Mouse (Mus musculus) lung, adult 2 months (tissue): ENCODE data around the gene Nxpe2. TPM values are rescaled to one million over a fixed set of nuclear protein-coding genes. Genes with fewer than 3 reads are reported as not detected.
"Not testable (repeated sequence)": the region's sequence is repeated elsewhere in the genome, so short reads cannot be mapped to it uniquely, and the experiment has no call there.

ENCODE experiments used
- DNase-seq: peaks from one replicate; pipeline ENCODE4 v3.0.0; 2022
- H3K4me1 ChIP-seq: fragments of 200-500 bp; 2 replicates; pipeline ENCODE4 v1.6.1; 2011; ENCODE audit warnings: low read length; ENCODE audit not compliant: control insufficient read depth, insufficient read depth
- H3K4me3 ChIP-seq: fragments of 200-500 bp; replicated peaks from 2 replicates; pipeline ENCODE3; 2011; ENCODE audit warnings: low read depth, mild to moderate bottlenecking, control low read depth, low read length; ENCODE audit errors: extremely low read depth
- CTCF ChIP-seq: fragments of 200-500 bp; IDR thresholded peaks from 2 replicates; pipeline ENCODE4 v1.5.1; 2011; ENCODE audit warnings: mild to moderate bottlenecking, low read length, control low read depth; ENCODE audit not compliant: insufficient read depth
- POLR2A ChIP-seq: fragments of 200-500 bp; IDR thresholded peaks from 2 replicates; pipeline ENCODE4 v1.6.1; 2011; ENCODE audit warnings: low read depth, mild to moderate bottlenecking, control low read depth, low read length, borderline replicate concordance; ENCODE audit errors: extremely low read depth
- WGBS: fragments of 180-500 bp; shearing (Covaris S2); methylation state at CpG from one replicate; pipeline ENCODE4 v1.1.7; 2018; 5-methylcytosine and 5-hydroxymethylcytosine counted together
- polyA plus RNA-seq: library from polyadenylated mRNA; depleted of rRNA; stranded (reverse); fragments of >200 nt; gene quantifications from 2 replicates; pipeline ENCODE4 v1.2.3, GENCODE M21; 2012; rRNA removed

Nxpe2 gene
- polyA plus RNA-seq, 1 experiment = 3.1 TPM

- peaks cover 4% of the 10 kb centered on the region for H3K4me1 ChIP-seq
- peak overlapping the region; percentile 42 for H3K4me3 ChIP-seq
- DNase-seq = peak; percentile 9
- TF ChIP-seq POLR2A (no peak), CTCF (no peak)
- WGBS = 44% methylated on average over 3 of the region's 3 CpGs
Observed at GRCm38 (mm10) chr9:48314194-48314593, 39.1 kb downstream of the Nxpe2 start.

GRCm38 (mm10) chr9:48311241-48311640 lies 42.0 kb downstream of the Nxpe2 start:
- no peak overlapping the region for H3K4me3 ChIP-seq
- no peak for TF ChIP-seq CTCF
- WGBS = 86% methylated on average over 5 of the region's 5 CpGs
- H3K4me1 ChIP-seq = peaks cover 4% of the 10 kb centered on the region
- DNase-seq = no peak

- not testable (repeated sequence) for DNase-seq, H3K4me3 ChIP-seq, H3K4me1 ChIP-seq
- 41% methylated on average over 5 of the region's 5 CpGs for WGBS
Observed at GRCm38 (mm10) chr9:48303564-48303963, 49.7 kb downstream of the Nxpe2 start.

GRCm38 (mm10) chr9:48298983-48299382 lies 54.3 kb downstream of the Nxpe2 start:
- TF ChIP-seq CTCF (no peak), POLR2A (no peak)
- no peak for DNase-seq
- Histone ChIP-seq H3K4me1 (no peaks in the 10 kb centered on the region), H3K4me3 (no peak overlapping the region)
- WGBS = 89% methylated on average over 7 of the region's 7 CpGs

GRCm38 (mm10) chr9:48294754-48295153 lies 58.5 kb downstream of the Nxpe2 start:
- H3K4me3 ChIP-seq = no peak overlapping the region
- WGBS = 49% methylated on average over 2 of the region's 2 CpGs
- no peak for DNase-seq
- TF ChIP-seq CTCF = no peak
- no peak for TF ChIP-seq POLR2A
- no peaks in the 10 kb centered on the region for H3K4me1 ChIP-seq

- 93% methylated on average over 1 of the region's 1 CpGs for WGBS
- H3K4me3 ChIP-seq = no peak overlapping the region
- TF ChIP-seq CTCF = no peak
- no peak for TF ChIP-seq POLR2A
Observed at GRCm38 (mm10) chr9:48290281-48290680, 63.0 kb downstream of the Nxpe2 start.

GRCm38 (mm10) chr9:48284221-48284620 lies 69.0 kb downstream of the Nxpe2 start:
- H3K4me1 ChIP-seq = no peaks in the 10 kb centered on the region
- TF ChIP-seq CTCF = no peak
- TF ChIP-seq POLR2A = no peak
- H3K4me3 ChIP-seq = no peak overlapping the region
- no peak for DNase-seq
- 85% methylated on average over 8 of the region's 8 CpGs for WGBS

More at GRCm38 (mm10) chr9:48290281-48290680, 63.0 kb downstream of the Nxpe2 start:
- H3K4me1 ChIP-seq = no peaks in the 10 kb centered on the region
- DNase-seq = no peak

- WGBS = 89% methylated on average over 15 of the region's 15 CpGs
- no peak for TF ChIP-seq POLR2A
- TF ChIP-seq CTCF = no peak
- Histone ChIP-seq H3K4me1 (no peaks in the 10 kb centered on the region), H3K4me3 (no peak overlapping the region)
- DNase-seq = no peak
Observed at GRCm38 (mm10) chr9:48276831-48277230, 76.4 kb downstream of the Nxpe2 start.

Other genes with a start within 250 kb of the Nxpe2 start
- 3.2 and 5.1 TPM in 2 replicates for gene Nxpe4, start 191.4 kb downstream of the Nxpe2 start, polyA plus RNA-seq
- 64.0 and 77.6 TPM in 2 replicates for gene Rexo2, start 127.2 kb upstream of the Nxpe2 start, polyA plus RNA-seq
- gene Rbm7, start 141.8 kb upstream of the Nxpe2 start, polyA plus RNA-seq = 18.7 and 25.2 TPM in 2 replicates
- gene Gm5617, start 142.0 kb upstream of the Nxpe2 start, polyA plus RNA-seq = 58.5 and 60.2 TPM in 2 replicates